Mouse (Mus musculus) erythroblast, embryonic 14.5 days (primary cell): Measurements from ENCODE around the gene Cyb5rl.

Source experiments
- GATA1 ChIP-seq: IDR thresholded peaks from 2 replicates; pipeline ENCODE4 v1.6.1; 2012; ENCODE audit warnings: low read length, inconsistent platforms, mixed read lengths
- TAL1 ChIP-seq: IDR thresholded peaks from 3 replicates; pipeline ENCODE4 v1.6.1; 2012; ENCODE audit warnings: low read length, inconsistent platforms, mixed read lengths

- TF ChIP-seq TAL1 (no peak), GATA1 (no peak)
Measured at GRCm38 (mm10) chr4:107135663-107136062, 68.9 kb downstream of the Cyb5rl start.
